Mouse (Mus musculus) spleen, adult 2 months (tissue): Measurements from ENCODE around the gene Mtmr12.

Experiments used
- CTCF ChIP-seq: fragments of 200-500 bp; IDR thresholded peaks from 2 replicates; pipeline ENCODE4 v1.5.1; 2011; ENCODE audit warnings: mild to moderate bottlenecking, inconsistent platforms; ENCODE audit not compliant: insufficient read depth, insufficient read length, insufficient replicate concordance; ENCODE audit errors: extremely low read depth
- POLR2A ChIP-seq: fragments of 200-500 bp; IDR thresholded peaks from 2 replicates; pipeline ENCODE4 v1.6.1; 2011; ENCODE audit warnings: low read depth, low read length, inconsistent platforms

DNA sequence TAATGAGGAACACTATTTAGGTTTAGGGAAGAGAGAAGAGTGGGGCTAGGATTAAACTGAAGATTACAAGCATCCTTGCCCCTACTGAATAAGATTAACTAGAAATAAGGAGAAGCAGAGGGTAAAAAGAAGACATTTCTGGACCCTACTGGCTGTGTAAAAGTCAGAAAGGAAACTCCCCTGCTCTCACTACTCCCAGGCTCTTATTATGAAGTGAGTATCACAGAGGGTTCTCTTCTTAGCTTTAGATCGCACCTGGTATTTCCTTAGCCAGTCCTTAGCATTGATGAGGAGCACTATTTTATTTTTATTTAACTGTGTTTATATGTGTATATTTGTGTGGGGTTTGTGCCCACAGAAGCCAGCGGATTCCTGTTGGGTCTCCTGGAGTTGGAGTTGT is 91.4 kb downstream of the Mtmr12 start:
- TF ChIP-seq POLR2A (no peak), CTCF (no peak)
